Mouse (Mus musculus): ENCODE results near the gene Stpg3. TPM values are rescaled to one million over a fixed set of nuclear protein-coding genes. Genes with fewer than 3 reads are reported as not detected.
"Not testable (repeated sequence)": the region's sequence is repeated elsewhere in the genome, so short reads cannot be mapped to it uniquely, and the experiment has no call there.

Stpg3 gene
- not detected in 2 replicates for polyA plus RNA-seq (2015; fragmentation: Nextera tagmentation; extraction: Ambion mirVana)

DNA sequence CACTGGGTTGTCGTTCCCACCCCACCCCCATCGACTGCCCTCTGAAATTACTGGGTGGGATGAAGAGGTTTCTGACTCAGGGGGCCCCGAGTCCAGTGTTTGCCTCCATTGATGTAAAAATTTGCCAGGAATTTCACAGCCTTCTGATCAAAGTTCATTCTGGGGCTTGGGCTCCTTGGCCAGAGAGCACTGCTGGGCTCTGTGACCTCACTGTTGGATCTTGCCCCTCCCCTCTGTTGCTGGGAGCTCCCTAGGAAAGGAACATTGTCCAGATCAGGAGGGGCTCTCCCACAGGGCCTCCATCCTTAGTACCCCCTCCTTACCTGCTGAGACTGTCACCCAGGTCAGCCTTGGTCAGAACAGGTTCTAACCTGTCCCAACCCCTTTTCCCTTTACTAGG, at the start of gene Stpg3:
Gene Stpg3, minus strand, starts transcription at position 194 of the 400 bp plus-strand sequence.
- H3K27ac ChIP-seq (ENCODE audit: low read length) = no peak within 1 kb of the TSS
- no peaks in the 10 kb centered on the region for H3K36me3 ChIP-seq (ENCODE audit: control insufficient read depth, insufficient read depth, low read length)
- no peak within 1 kb of the TSS for H3K4me2 ChIP-seq (ENCODE audit: low read depth, low read length)
- H3K9ac ChIP-seq (ENCODE audit: low read depth, low read length) = no peak within 1 kb of the TSS
- no peaks in the 10 kb centered on the region for H3K27me3 ChIP-seq (replicated peaks; ENCODE audit: control insufficient read depth, insufficient read depth, low read length)
- no peak; the same call in 1 of the 2 replicates for ATAC-seq
- H3K4me3 ChIP-seq (ENCODE audit: low read length) = no peak within 1 kb of the TSS
- WGBS = 52% methylated on average over 3 of the region's 3 CpGs
- peaks cover 15% of the 10 kb centered on the region for H3K4me1 ChIP-seq (ENCODE audit: control insufficient read depth, insufficient read depth, low read length)
- no peaks in the 10 kb centered on the region for H3K9me3 ChIP-seq (ENCODE audit: control insufficient read depth, low read length)

DNA sequence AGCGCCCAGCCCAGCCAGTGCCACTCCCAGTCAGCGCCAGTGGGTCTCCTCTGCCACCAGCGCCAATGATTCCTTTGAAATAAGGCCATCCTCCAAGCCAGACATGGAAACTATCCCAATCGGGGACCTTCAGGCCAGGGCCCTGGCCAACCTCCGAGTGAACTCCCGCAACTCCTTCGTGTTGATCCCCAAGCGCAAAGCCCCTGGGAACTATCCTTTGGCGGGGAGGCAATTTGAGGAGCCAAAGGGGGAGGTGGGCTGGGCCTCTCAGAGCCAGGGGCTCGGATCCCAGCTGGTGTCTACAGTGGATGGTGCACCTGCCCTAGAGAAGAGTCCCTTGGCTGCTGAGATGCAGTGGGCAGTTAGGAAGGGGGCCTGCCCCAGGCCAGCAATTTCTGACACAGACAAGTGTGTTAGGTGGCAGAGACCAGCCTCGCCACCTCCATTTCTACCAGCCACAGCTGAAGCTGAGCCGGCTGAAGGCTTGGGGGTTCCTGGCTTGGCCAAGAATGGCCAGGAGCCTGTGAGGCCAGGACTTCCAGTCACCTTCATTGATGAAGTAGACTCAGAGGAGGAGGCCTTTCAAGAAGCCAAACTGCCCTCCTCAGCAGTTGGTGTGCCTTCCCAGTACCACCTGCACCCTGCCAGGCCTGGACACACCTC, 49.3 kb upstream of the Stpg3 start:
- 23% methylated on average over 12 of the region's 12 CpGs for WGBS
- H3K36me3 ChIP-seq (ENCODE audit: control insufficient read depth, insufficient read depth, low read length) = no peaks in the 10 kb centered on the region
- peaks cover 5% of the 10 kb centered on the region; the same call in 1 of the 2 replicates for H3K27me3 ChIP-seq (replicated peaks; ENCODE audit: control insufficient read depth, insufficient read depth, low read length)
- ATAC-seq = no peak
- peak overlapping the region; percentile 87 for H3K9ac ChIP-seq (ENCODE audit: low read depth, low read length)
- H3K4me3 ChIP-seq (ENCODE audit: low read length) = peak overlapping the region; percentile 93
- no peaks in the 10 kb centered on the region for H3K9me3 ChIP-seq (ENCODE audit: control insufficient read depth, low read length)
- H3K4me1 ChIP-seq (ENCODE audit: control insufficient read depth, insufficient read depth, low read length) = peaks cover 41% of the 10 kb centered on the region
- H3K4me2 ChIP-seq (ENCODE audit: low read depth, low read length) = peak overlapping the region; percentile 96
- peak overlapping the region; percentile 96 for H3K27ac ChIP-seq (ENCODE audit: low read length)

DNA sequence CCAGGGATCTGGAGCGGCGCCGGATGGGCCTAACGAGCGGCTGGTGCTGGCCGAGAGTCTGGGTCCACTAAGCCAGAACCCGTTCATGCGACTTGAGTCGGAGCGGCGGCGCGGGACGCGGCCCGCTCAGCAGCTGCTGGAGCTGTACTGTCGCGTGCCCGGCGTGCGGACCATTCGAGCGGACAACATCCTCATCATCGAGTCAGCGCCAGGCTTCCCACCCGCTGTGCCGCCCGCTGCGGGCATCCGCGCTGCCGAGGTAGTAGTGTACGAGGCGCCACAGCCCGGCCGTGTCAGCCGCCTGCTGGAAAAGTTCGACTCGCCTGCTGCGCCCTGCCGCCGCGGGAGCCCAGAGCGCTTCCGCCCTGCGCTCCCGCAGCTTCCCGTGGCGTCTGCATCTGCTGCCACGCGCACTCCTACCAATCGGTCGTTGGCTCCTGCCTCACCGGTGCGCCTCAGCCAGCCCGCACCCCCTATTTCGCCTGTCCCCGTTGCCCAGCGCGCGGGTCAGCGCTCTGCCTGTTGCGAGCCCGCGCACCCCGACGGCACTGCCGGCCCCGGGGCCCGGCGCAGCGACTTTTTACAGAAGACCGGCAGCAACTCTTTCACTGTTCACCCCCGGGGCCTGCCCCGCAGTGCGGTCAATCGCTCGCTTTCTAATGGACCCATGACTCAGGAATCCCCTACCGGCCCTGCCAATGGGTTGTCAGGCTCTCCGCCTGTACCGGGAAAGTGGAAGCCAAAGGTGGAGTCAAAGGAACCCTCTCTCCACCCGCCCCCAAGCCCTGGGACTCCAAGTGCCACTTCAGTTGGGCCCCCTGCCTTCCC, 48.6 kb upstream of the Stpg3 start:
- WGBS = under 1% methylated on average over 82 of the region's 82 CpGs

DNA sequence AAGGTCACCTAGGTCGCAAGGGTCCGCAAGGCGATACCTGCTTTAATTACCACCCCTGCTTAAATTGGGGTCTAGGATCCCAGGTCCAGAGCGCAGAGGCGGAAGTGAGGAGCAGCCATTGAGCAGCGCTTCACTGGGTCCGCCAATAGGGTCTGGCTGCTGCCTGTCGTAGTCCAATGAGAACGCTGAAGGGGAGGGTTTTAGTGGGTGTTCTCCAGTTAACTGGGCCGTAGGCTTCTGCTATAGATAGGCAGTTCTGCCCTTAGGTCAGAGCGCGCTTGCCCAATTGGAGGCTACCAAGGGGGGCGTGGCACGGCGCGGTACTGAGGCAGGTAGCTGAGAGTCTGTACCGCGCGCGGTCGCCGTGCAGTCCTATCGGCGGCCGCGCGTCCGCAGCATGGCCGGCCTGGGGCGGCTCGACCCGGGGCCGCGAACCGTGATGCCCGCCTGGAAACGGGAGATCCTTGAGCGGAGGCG, 47.9 kb upstream of the Stpg3 start, which contains the start of gene Tprn:
Gene Tprn, plus strand, starts transcription at position 328 of the 477 bp plus-strand sequence.
- peak; percentile 95 for ATAC-seq
- H3K4me3 ChIP-seq (ENCODE audit: low read length) = peak within 1 kb of the TSS; percentile 93
- peak within 1 kb of the TSS; percentile 87 for H3K9ac ChIP-seq (ENCODE audit: low read depth, low read length)
- H3K36me3 ChIP-seq (ENCODE audit: control insufficient read depth, insufficient read depth, low read length) = no peaks in the 10 kb centered on the region
- peak within 1 kb of the TSS; percentile 96 for H3K4me2 ChIP-seq (ENCODE audit: low read depth, low read length)
- no peaks in the 10 kb centered on the region for H3K9me3 ChIP-seq (ENCODE audit: control insufficient read depth, low read length)
- H3K27ac ChIP-seq (ENCODE audit: low read length) = peak within 1 kb of the TSS; percentile 96
- WGBS = under 1% methylated on average over 39 of the region's 39 CpGs
- peaks cover 5% of the 10 kb centered on the region; the same call in 1 of the 2 replicates for H3K27me3 ChIP-seq (replicated peaks; ENCODE audit: control insufficient read depth, insufficient read depth, low read length)
- peaks cover 35% of the 10 kb centered on the region for H3K4me1 ChIP-seq (ENCODE audit: control insufficient read depth, insufficient read depth, low read length)

More for the DNA sequence above, 48.6 kb upstream of the Stpg3 start:
- Histone ChIP-seq H3K9ac (ENCODE audit: low read depth, low read length) (peak overlapping the region; percentile 87), H3K27ac (ENCODE audit: low read length) (peak overlapping the region; percentile 96), H3K27me3 (replicated peaks; ENCODE audit: control insufficient read depth, insufficient read depth, low read length) (peaks cover 5% of the 10 kb centered on the region; the same call in 1 of the 2 replicates), H3K9me3 (ENCODE audit: control insufficient read depth, low read length) (no peaks in the 10 kb centered on the region), H3K4me2 (ENCODE audit: low read depth, low read length) (peak overlapping the region; percentile 96), H3K4me1 (ENCODE audit: control insufficient read depth, insufficient read depth, low read length) (peaks cover 40% of the 10 kb centered on the region), H3K36me3 (ENCODE audit: control insufficient read depth, insufficient read depth, low read length) (no peaks in the 10 kb centered on the region), H3K4me3 (ENCODE audit: low read length) (peak overlapping the region; percentile 93)
- ATAC-seq = peak; percentile 10

DNA sequence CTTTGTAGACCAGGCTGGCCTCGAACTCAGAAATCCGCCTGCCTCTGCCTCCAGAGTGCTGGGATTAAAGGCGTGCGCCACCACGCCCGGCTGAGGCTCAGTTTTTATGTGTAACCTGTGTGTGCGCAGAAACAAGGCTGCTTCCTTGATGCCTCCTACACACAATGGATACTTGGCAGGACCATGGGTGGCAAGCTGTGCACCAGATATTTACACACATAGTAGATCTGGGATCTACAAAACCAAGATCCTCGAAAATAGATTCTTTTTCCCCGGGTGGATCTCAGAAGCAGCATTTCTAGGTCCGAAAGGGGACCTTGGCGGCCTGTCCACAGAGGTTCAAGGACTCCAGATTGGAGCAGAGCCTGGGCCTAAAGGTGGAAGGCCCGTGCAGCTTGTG, 47.4 kb upstream of the Stpg3 start:
- Histone ChIP-seq H3K27me3 (replicated peaks; ENCODE audit: control insufficient read depth, insufficient read depth, low read length) (peaks cover 5% of the 10 kb centered on the region; the same call in 1 of the 2 replicates), H3K4me1 (ENCODE audit: control insufficient read depth, insufficient read depth, low read length) (peaks cover 30% of the 10 kb centered on the region), H3K4me2 (ENCODE audit: low read depth, low read length) (peak overlapping the region; percentile 81), H3K27ac (ENCODE audit: low read length) (peak overlapping the region; percentile 72), H3K4me3 (ENCODE audit: low read length) (peak overlapping the region; percentile 93), H3K9me3 (ENCODE audit: control insufficient read depth, low read length) (no peaks in the 10 kb centered on the region), H3K36me3 (ENCODE audit: control insufficient read depth, insufficient read depth, low read length) (no peaks in the 10 kb centered on the region), H3K9ac (ENCODE audit: low read depth, low read length) (peak overlapping the region; percentile 65)
- ATAC-seq = peak; percentile 21
- 38% methylated on average over 11 of the region's 12 CpGs for WGBS

DNA sequence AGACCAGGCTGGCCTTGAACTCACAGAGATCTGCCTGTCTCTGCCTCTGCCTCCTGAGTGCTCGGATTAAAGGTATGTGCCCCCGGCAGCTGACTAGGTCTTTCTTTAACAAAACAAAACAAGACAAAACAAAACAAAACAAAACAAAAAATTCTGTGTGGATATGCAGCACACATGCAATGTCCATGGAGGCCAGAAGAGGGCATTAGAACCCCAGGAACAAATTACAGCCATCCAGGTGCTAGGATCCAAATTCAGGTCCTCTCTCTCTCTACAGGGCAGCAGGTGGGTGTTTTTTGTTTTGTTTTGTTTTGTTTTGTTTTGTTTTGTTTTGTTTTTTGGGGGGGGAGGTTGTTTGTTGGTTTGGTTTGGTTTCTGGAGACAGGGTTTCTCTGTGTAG, 44.5 kb upstream of the Stpg3 start:
- Histone ChIP-seq H3K36me3 (ENCODE audit: control insufficient read depth, insufficient read depth, low read length) (no peaks in the 10 kb centered on the region), H3K9ac (ENCODE audit: low read depth, low read length) (no peak overlapping the region), H3K9me3 (ENCODE audit: control insufficient read depth, low read length) (no peaks in the 10 kb centered on the region), H3K27me3 (replicated peaks; ENCODE audit: control insufficient read depth, insufficient read depth, low read length) (peaks cover 3% of the 10 kb centered on the region; the same call in 1 of the 2 replicates), H3K4me3 (ENCODE audit: low read length) (no peak overlapping the region), H3K27ac (ENCODE audit: low read length) (no peak overlapping the region), H3K4me1 (ENCODE audit: control insufficient read depth, insufficient read depth, low read length) (peaks cover 23% of the 10 kb centered on the region), H3K4me2 (ENCODE audit: low read depth, low read length) (no peak overlapping the region)
- no peak for ATAC-seq
- 66% methylated on average over 2 of the region's 2 CpGs for WGBS

DNA sequence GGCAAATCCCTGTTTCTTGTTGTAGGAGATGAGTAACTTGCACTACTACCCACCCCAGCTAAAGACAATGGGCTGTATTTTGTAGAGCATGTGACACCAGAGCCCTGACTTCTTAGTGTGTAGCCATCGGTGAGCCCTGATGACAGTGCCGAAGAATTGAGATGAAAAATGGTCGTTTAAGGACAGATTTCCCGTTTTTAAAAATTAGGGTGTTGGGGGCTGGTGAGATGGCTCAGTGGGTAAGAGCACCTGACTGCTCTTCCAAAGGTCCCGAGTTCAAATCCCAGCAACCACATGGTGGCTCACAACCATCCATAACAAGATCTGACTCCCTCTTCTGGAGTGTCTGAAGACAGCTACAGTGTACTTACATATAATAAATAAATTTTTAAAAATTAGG, 42.8 kb upstream of the Stpg3 start:
- not testable (repeated sequence) for H3K27ac ChIP-seq (ENCODE audit: low read length); H3K4me3 ChIP-seq (ENCODE audit: low read length); H3K27me3 ChIP-seq (replicated peaks; ENCODE audit: control insufficient read depth, insufficient read depth, low read length); H3K9ac ChIP-seq (ENCODE audit: low read depth, low read length); H3K36me3 ChIP-seq (ENCODE audit: control insufficient read depth, insufficient read depth, low read length); ATAC-seq; H3K9me3 ChIP-seq (ENCODE audit: control insufficient read depth, low read length); H3K4me2 ChIP-seq (ENCODE audit: low read depth, low read length)
- WGBS = 85% methylated on average over 5 of the region's 5 CpGs
- H3K4me1 ChIP-seq (ENCODE audit: control insufficient read depth, insufficient read depth, low read length) = peaks cover 14% of the 10 kb centered on the region

DNA sequence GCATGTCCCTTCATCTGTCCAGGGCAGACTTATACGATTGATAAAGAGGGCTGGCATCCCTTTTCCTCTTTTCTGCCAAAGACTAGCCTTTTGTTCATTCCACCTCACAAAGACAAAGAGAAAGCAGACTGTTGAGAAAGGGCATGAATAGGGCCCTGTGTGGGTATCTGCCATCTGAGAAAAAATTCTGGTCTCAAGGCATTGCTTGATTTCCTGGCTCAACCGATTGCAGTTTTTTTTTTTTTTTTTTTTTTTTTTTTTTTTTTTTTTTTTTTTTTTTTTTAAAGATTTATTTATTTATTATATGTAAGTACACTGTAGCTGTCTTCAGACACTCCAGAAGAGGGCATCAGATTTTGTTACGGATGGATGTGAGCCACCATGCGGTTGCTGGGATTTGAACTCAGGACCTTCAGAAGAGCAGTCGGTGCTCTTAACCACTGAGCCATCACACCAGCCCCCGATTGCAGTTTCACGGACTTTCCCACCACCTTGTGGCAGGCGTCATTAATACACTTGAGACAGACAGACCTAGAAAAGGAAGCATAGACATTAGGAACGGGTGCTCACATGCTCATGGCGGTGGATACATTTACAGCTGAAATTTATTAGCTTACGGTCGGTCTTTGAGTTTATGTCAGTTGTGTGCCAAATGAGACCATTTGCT, 42.1 kb upstream of the Stpg3 start:
- H3K4me3 ChIP-seq (ENCODE audit: low read length) = peak overlapping the region; percentile 100
- not testable (repeated sequence) for H3K27ac ChIP-seq (ENCODE audit: low read length); H3K9me3 ChIP-seq (ENCODE audit: control insufficient read depth, low read length); H3K36me3 ChIP-seq (ENCODE audit: control insufficient read depth, insufficient read depth, low read length); ATAC-seq; H3K27me3 ChIP-seq (replicated peaks; ENCODE audit: control insufficient read depth, insufficient read depth, low read length)
- WGBS = 54% methylated on average over 10 of the region's 12 CpGs
- peaks cover 14% of the 10 kb centered on the region for H3K4me1 ChIP-seq (ENCODE audit: control insufficient read depth, insufficient read depth, low read length)
- H3K9ac ChIP-seq (ENCODE audit: low read depth, low read length) = peak overlapping the region; percentile 95
- H3K4me2 ChIP-seq (ENCODE audit: low read depth, low read length) = peak overlapping the region; percentile 97

All from intestine, embryonic 16.5 days (tissue).